Mouse (Mus musculus) thymus, postnatal 10 days (tissue): Measurements from ENCODE around the gene Zfp52.

ENCODE experiments used
- DNase-seq, 2 experiments: peaks; one replicate each; pipeline ENCODE4 v3.0.0; 2021; ENCODE audit warnings: low spot score in 2 of 2

Zfp52 gene

DNA sequence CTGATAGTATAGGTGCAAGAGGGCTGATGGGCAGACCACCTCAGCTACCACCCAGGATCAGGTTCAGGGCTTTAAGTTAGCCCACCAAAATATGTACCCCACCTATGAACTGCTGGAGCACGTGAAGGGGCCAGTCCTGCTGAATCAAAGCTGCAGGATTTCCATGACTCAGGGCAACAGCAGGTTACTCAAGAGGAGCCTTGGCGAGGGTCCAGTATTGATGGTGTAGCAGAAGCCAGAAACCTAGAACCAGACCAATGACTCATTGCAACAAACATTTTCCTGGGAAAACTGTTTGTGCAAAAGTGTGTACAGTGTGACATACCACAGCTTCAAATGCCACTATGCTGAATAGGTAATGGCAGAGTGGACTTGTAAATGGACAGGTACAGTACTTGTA, 22.5 kb downstream of the Zfp52 start:
- DNase-seq = no peak

- peak; percentile 17 to 27 for DNase-seq
Observed at GRCm38 (mm10) chr17:21566220-21566619, 30.9 kb downstream of the Zfp52 start.

- DNase-seq = peak; percentile 18 to 27
Observed at GRCm38 (mm10) chr17:21566728-21567349, 31.5 kb downstream of the Zfp52 start, which contains the start of gene Zfp948. Zfp948 (plus strand) TSS chr17:21567008.

GRCm38 (mm10) chr17:21567696-21568095, 32.4 kb downstream of the Zfp52 start:
- DNase-seq = no peak

DNA sequence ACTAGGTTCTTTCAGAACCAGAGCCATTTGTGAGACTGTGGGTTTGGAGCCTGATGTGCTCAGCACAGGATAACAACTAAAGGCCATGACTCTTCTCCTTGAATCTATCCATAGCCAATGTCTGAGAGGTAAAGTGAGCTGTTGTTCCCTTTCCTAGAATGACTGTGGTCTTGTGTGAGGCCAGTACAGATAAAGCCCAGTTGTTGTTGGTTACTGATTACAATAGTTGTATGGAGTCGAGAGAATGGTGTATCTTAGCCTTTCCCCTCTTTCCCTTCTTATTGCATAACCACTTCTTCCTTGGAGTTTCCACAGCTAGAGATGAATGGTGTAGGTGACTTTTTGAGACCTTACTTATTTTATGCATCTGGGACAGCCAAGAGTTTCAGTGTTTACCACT, 43.7 kb downstream of the Zfp52 start:
- no peak for DNase-seq

- peak in 1 of 2 experiments; percentile 72 for DNase-seq
Observed at GRCm38 (mm10) chr17:21579493-21580175, 44.3 kb downstream of the Zfp52 start.

GRCm38 (mm10) chr17:21585521-21585920, 50.2 kb downstream of the Zfp52 start:
- no peak for DNase-seq
